Mouse (Mus musculus): ENCODE results near the gene Txnip. TPM values are rescaled to one million over a fixed set of nuclear protein-coding genes. Genes with fewer than 3 reads are reported as not detected.

The Txnip gene
- polyA plus RNA-seq (2015; fragmentation: Nextera tagmentation; extraction: Ambion mirVana) = 67.9 and 71.6 TPM in 2 replicates

GRCm38 (mm10) chr3:96557694-96558093, at the start of gene Txnip:
TSS of gene Txnip (plus strand) at chr3:96557957.

GRCm38 (mm10) chr3:96524914-96525313, 32.8 kb upstream of the Txnip start, which contains the start of gene Hfe2:
TSS of gene Hfe2 (plus strand) at chr3:96525172.

GRCm38 (mm10) chr3:96576690-96577541, 19.2 kb downstream of the Txnip start, which contains the start of gene Gm16253:
TSS of gene Gm16253 (plus strand) at chr3:96576984.

GRCm38 (mm10) chr3:96593790-96594560, 36.2 kb downstream of the Txnip start, which contains the start of gene Polr3gl:
TSS of gene Polr3gl (minus strand) at chr3:96594181.

GRCm38 (mm10) chr3:96596228-96596707, 38.5 kb downstream of the Txnip start, which contains the start of gene Ankrd34a:
TSS of gene Ankrd34a (plus strand) at chr3:96596636.

GRCm38 (mm10) chr3:96600639-96601250, 43.0 kb downstream of the Txnip start, which contains the start of gene Lix1l:
TSS of gene Lix1l (plus strand) at chr3:96601149.

Other genes with a start within 250 kb of the Txnip start
- 0.21 TPM in 1 of 2 replicates, not detected in the other for gene BC107364, start 105.7 kb upstream of the Txnip start, polyA plus RNA-seq (2015; fragmentation: Nextera tagmentation; extraction: Ambion mirVana)
- 2.9 and 3.4 TPM in 2 replicates for gene Hfe2, start 32.8 kb upstream of the Txnip start, polyA plus RNA-seq (2015; fragmentation: Nextera tagmentation; extraction: Ambion mirVana)
- gene Gm16253, start 19.0 kb downstream of the Txnip start, polyA plus RNA-seq (2015; fragmentation: Nextera tagmentation; extraction: Ambion mirVana) = 1.0 and 1.7 TPM in 2 replicates
- 29.4 and 31.7 TPM in 2 replicates for gene Polr3gl, start 36.2 kb downstream of the Txnip start, polyA plus RNA-seq (2015; fragmentation: Nextera tagmentation; extraction: Ambion mirVana)
- 19.9 and 23.3 TPM in 2 replicates for gene Ankrd34a, start 38.7 kb downstream of the Txnip start, polyA plus RNA-seq (2015; fragmentation: Nextera tagmentation; extraction: Ambion mirVana)
- 6.8 and 7.1 TPM in 2 replicates for gene Lix1l, start 43.2 kb downstream of the Txnip start, polyA plus RNA-seq (2015; fragmentation: Nextera tagmentation; extraction: Ambion mirVana)
- gene Rbm8a, start 72.0 kb downstream of the Txnip start, polyA plus RNA-seq (2015; fragmentation: Nextera tagmentation; extraction: Ambion mirVana) = 83.0 and 95.3 TPM in 2 replicates
- 66.2 and 76.0 TPM in 2 replicates for gene Pex11b, start 77.4 kb downstream of the Txnip start, polyA plus RNA-seq (2015; fragmentation: Nextera tagmentation; extraction: Ambion mirVana)
- gene Gm42957, start 77.5 kb downstream of the Txnip start, polyA plus RNA-seq (2015; fragmentation: Nextera tagmentation; extraction: Ambion mirVana) = 0.05 and 0.09 TPM in 2 replicates
- 0.85 and 1.7 TPM in 2 replicates for gene Itga10, start 87.6 kb downstream of the Txnip start, polyA plus RNA-seq (2015; fragmentation: Nextera tagmentation; extraction: Ambion mirVana)
- 3.3 and 3.6 TPM in 2 replicates for gene Ankrd35, start 112.2 kb downstream of the Txnip start, polyA plus RNA-seq (2015; fragmentation: Nextera tagmentation; extraction: Ambion mirVana)
- gene Pias3, start 138.4 kb downstream of the Txnip start, polyA plus RNA-seq (2015; fragmentation: Nextera tagmentation; extraction: Ambion mirVana) = 33.1 and 40.1 TPM in 2 replicates
- gene Nudt17, start 150.6 kb downstream of the Txnip start, polyA plus RNA-seq (2015; fragmentation: Nextera tagmentation; extraction: Ambion mirVana) = 19.4 and 23.6 TPM in 2 replicates
- gene Polr3c, start 169.7 kb downstream of the Txnip start, polyA plus RNA-seq (2015; fragmentation: Nextera tagmentation; extraction: Ambion mirVana) = 26.7 and 28.2 TPM in 2 replicates
- gene Rnf115, start 169.7 kb downstream of the Txnip start, polyA plus RNA-seq (2015; fragmentation: Nextera tagmentation; extraction: Ambion mirVana) = 71.8 and 80.0 TPM in 2 replicates